Mouse (Mus musculus): ENCODE results near the gene Frmpd4. TPM values are rescaled to one million over a fixed set of nuclear protein-coding genes. Genes with fewer than 3 reads are reported as not detected.

Frmpd4 gene
- polyA plus RNA-seq (2014; fragmentation: Nextera tagmentation; extraction: Ambion mirVana), result 2.2 and 2.3 TPM in 2 replicates

- 79% methylated on average over 5 of the region's 5 CpGs for WGBS
- Histone ChIP-seq H3K27ac (no peak within 1 kb of the TSS), H3K27me3 (ENCODE audit: control insufficient read depth, insufficient read depth, low read length) (peaks cover under 1% of the 10 kb centered on the region; the same call in 1 of the 2 replicates), H3K4me1 (replicated peaks; ENCODE audit: control insufficient read depth, insufficient read depth, low read length) (no peaks in the 10 kb centered on the region), H3K9me3 (ENCODE audit: control insufficient read depth, low read length) (no peaks in the 10 kb centered on the region), H3K36me3 (replicated peaks; ENCODE audit: control insufficient read depth, insufficient read depth) (no peaks in the 10 kb centered on the region), H3K4me2 (replicated peaks) (no peak within 1 kb of the TSS), H3K4me3 (replicated peaks; ENCODE audit: low read length) (no peak within 1 kb of the TSS), H3K9ac (no peak within 1 kb of the TSS)
- DNase-seq (ENCODE audit: low spot score), result no peak
- ATAC-seq (ENCODE audit: low FRiP score), result no peak
Observed at GRCm38 (mm10) chrX:168577131-168577530, at the start of gene Frmpd4. Gene Frmpd4 (minus strand): TSS chrX:168577231.

- Histone ChIP-seq H3K27ac (no peak overlapping the region), H3K4me3 (replicated peaks; ENCODE audit: low read length) (no peak overlapping the region), H3K9ac (no peak overlapping the region), H3K9me3 (ENCODE audit: control insufficient read depth, low read length) (no peaks in the 10 kb centered on the region), H3K27me3 (ENCODE audit: control insufficient read depth, insufficient read depth, low read length) (peaks cover 21% of the 10 kb centered on the region; the same call in 1 of the 2 replicates), H3K4me1 (replicated peaks; ENCODE audit: control insufficient read depth, insufficient read depth, low read length) (no peaks in the 10 kb centered on the region), H3K4me2 (replicated peaks) (no peak overlapping the region), H3K36me3 (replicated peaks; ENCODE audit: control insufficient read depth, insufficient read depth) (no peaks in the 10 kb centered on the region)
- no peak for ATAC-seq (ENCODE audit: low FRiP score)
- 79% methylated on average over 5 of the region's 5 CpGs for WGBS
- DNase-seq (ENCODE audit: low spot score), result no peak
Observed at GRCm38 (mm10) chrX:168595193-168595592, 18.2 kb upstream of the Frmpd4 start.

GRCm38 (mm10) chrX:168584303-168584702 is 7.3 kb upstream of the Frmpd4 start:
- H3K9me3 ChIP-seq (ENCODE audit: control insufficient read depth, low read length), result no peaks in the 10 kb centered on the region
- DNase-seq (ENCODE audit: low spot score), result no peak
- H3K4me3 ChIP-seq (replicated peaks; ENCODE audit: low read length), result no peak overlapping the region
- H3K27ac ChIP-seq, result no peak overlapping the region
- no peaks in the 10 kb centered on the region for H3K36me3 ChIP-seq (replicated peaks; ENCODE audit: control insufficient read depth, insufficient read depth)
- no peak for ATAC-seq (ENCODE audit: low FRiP score)
- peaks cover 5% of the 10 kb centered on the region; the same call in 1 of the 2 replicates for H3K27me3 ChIP-seq (ENCODE audit: control insufficient read depth, insufficient read depth, low read length)
- H3K4me2 ChIP-seq (replicated peaks), result no peak overlapping the region
- no peak overlapping the region for H3K9ac ChIP-seq
- no peaks in the 10 kb centered on the region for H3K4me1 ChIP-seq (replicated peaks; ENCODE audit: control insufficient read depth, insufficient read depth, low read length)
- WGBS, result 73% methylated on average over 1 of the region's 1 CpGs

- Histone ChIP-seq H3K36me3 (replicated peaks; ENCODE audit: control insufficient read depth, insufficient read depth) (no peaks in the 10 kb centered on the region), H3K4me3 (replicated peaks; ENCODE audit: low read length) (no peak overlapping the region), H3K9ac (no peak overlapping the region), H3K4me2 (replicated peaks) (no peak overlapping the region), H3K27ac (no peak overlapping the region), H3K9me3 (ENCODE audit: control insufficient read depth, low read length) (no peaks in the 10 kb centered on the region), H3K27me3 (ENCODE audit: control insufficient read depth, insufficient read depth, low read length) (peaks cover 4% of the 10 kb centered on the region; the same call in 1 of the 2 replicates), H3K4me1 (replicated peaks; ENCODE audit: control insufficient read depth, insufficient read depth, low read length) (no peaks in the 10 kb centered on the region)
- DNase-seq (ENCODE audit: low spot score) (no peak), ATAC-seq (ENCODE audit: low FRiP score) (no peak)
- 69% methylated on average over 4 of the region's 4 CpGs for WGBS
Observed at GRCm38 (mm10) chrX:168571808-168572207, 5.2 kb downstream of the Frmpd4 start.

- Histone ChIP-seq H3K9ac (no peak overlapping the region), H3K27me3 (ENCODE audit: control insufficient read depth, insufficient read depth, low read length) (peaks cover 12% of the 10 kb centered on the region), H3K4me3 (replicated peaks; ENCODE audit: low read length) (no peak overlapping the region), H3K36me3 (replicated peaks; ENCODE audit: control insufficient read depth, insufficient read depth) (no peaks in the 10 kb centered on the region), H3K9me3 (ENCODE audit: control insufficient read depth, low read length) (no peaks in the 10 kb centered on the region), H3K27ac (no peak overlapping the region), H3K4me2 (replicated peaks) (no peak overlapping the region), H3K4me1 (replicated peaks; ENCODE audit: control insufficient read depth, insufficient read depth, low read length) (no peaks in the 10 kb centered on the region)
- WGBS, result 87% methylated on average over 5 of the region's 5 CpGs
- ATAC-seq (ENCODE audit: low FRiP score), result no peak
- DNase-seq (ENCODE audit: low spot score), result no peak
Observed at GRCm38 (mm10) chrX:168569231-168569630, 7.8 kb downstream of the Frmpd4 start.

- Histone ChIP-seq H3K4me1 (replicated peaks; ENCODE audit: control insufficient read depth, insufficient read depth, low read length) (no peaks in the 10 kb centered on the region), H3K36me3 (replicated peaks; ENCODE audit: control insufficient read depth, insufficient read depth) (no peaks in the 10 kb centered on the region), H3K4me2 (replicated peaks) (no peak overlapping the region), H3K4me3 (replicated peaks; ENCODE audit: low read length) (no peak overlapping the region), H3K9ac (no peak overlapping the region), H3K27me3 (ENCODE audit: control insufficient read depth, insufficient read depth, low read length) (no peaks in the 10 kb centered on the region), H3K27ac (no peak overlapping the region), H3K9me3 (ENCODE audit: control insufficient read depth, low read length) (0 out of 2 replicates have a peak, but pooled peaks cover 4% of the 10 kb centered on the region)
- no peak for DNase-seq (ENCODE audit: low spot score)
- WGBS, result 77% methylated on average over 1 of the region's 1 CpGs
- ATAC-seq (ENCODE audit: low FRiP score), result no peak
Observed at GRCm38 (mm10) chrX:168505254-168505653, 71.8 kb downstream of the Frmpd4 start.

- Histone ChIP-seq H3K4me1 (replicated peaks; ENCODE audit: control insufficient read depth, insufficient read depth, low read length) (no peaks in the 10 kb centered on the region), H3K9ac (no peak overlapping the region), H3K4me2 (replicated peaks) (no peak overlapping the region), H3K27ac (no peak overlapping the region), H3K27me3 (ENCODE audit: control insufficient read depth, insufficient read depth, low read length) (peaks cover 15% of the 10 kb centered on the region; the same call in 1 of the 2 replicates), H3K9me3 (ENCODE audit: control insufficient read depth, low read length) (no peaks in the 10 kb centered on the region), H3K4me3 (replicated peaks; ENCODE audit: low read length) (no peak overlapping the region), H3K36me3 (replicated peaks; ENCODE audit: control insufficient read depth, insufficient read depth) (no peaks in the 10 kb centered on the region)
- DNase-seq (ENCODE audit: low spot score) (no peak), ATAC-seq (ENCODE audit: low FRiP score) (no peak)
- WGBS, result 88% methylated on average over 2 of the region's 2 CpGs
Observed at GRCm38 (mm10) chrX:168455233-168455632, 121.8 kb downstream of the Frmpd4 start.

GRCm38 (mm10) chrX:168431206-168431605 is 145.8 kb downstream of the Frmpd4 start:
- no peaks in the 10 kb centered on the region; the same call in 1 of the 2 replicates for H3K27me3 ChIP-seq (ENCODE audit: control insufficient read depth, insufficient read depth, low read length)
- no peak overlapping the region for H3K27ac ChIP-seq
- ATAC-seq (ENCODE audit: low FRiP score) (no peak), DNase-seq (ENCODE audit: low spot score) (no peak)
- H3K4me2 ChIP-seq (replicated peaks), result no peak overlapping the region
- H3K9me3 ChIP-seq (ENCODE audit: control insufficient read depth, low read length), result no peaks in the 10 kb centered on the region
- WGBS, result 92% methylated on average over 1 of the region's 1 CpGs
- no peaks in the 10 kb centered on the region for H3K4me1 ChIP-seq (replicated peaks; ENCODE audit: control insufficient read depth, insufficient read depth, low read length)
- H3K9ac ChIP-seq, result no peak overlapping the region
- no peak overlapping the region for H3K4me3 ChIP-seq (replicated peaks; ENCODE audit: low read length)
- no peaks in the 10 kb centered on the region for H3K36me3 ChIP-seq (replicated peaks; ENCODE audit: control insufficient read depth, insufficient read depth)

- Histone ChIP-seq H3K36me3 (replicated peaks; ENCODE audit: control insufficient read depth, insufficient read depth) (no peaks in the 10 kb centered on the region), H3K27me3 (ENCODE audit: control insufficient read depth, insufficient read depth, low read length) (no peaks in the 10 kb centered on the region; the same call in 1 of the 2 replicates), H3K27ac (no peak overlapping the region), H3K4me2 (replicated peaks) (no peak overlapping the region), H3K9ac (no peak overlapping the region), H3K4me1 (replicated peaks; ENCODE audit: control insufficient read depth, insufficient read depth, low read length) (no peaks in the 10 kb centered on the region), H3K4me3 (replicated peaks; ENCODE audit: low read length) (no peak overlapping the region), H3K9me3 (ENCODE audit: control insufficient read depth, low read length) (no peaks in the 10 kb centered on the region)
- no peak for ATAC-seq (ENCODE audit: low FRiP score)
- DNase-seq (ENCODE audit: low spot score), result no peak
- WGBS, result 93% methylated on average over 4 of the region's 4 CpGs
Observed at GRCm38 (mm10) chrX:168429814-168430213, 147.2 kb downstream of the Frmpd4 start.

GRCm38 (mm10) chrX:168415403-168415802 is 161.6 kb downstream of the Frmpd4 start:
- Histone ChIP-seq H3K27me3 (ENCODE audit: control insufficient read depth, insufficient read depth, low read length) (0 out of 2 replicates have a peak, but pooled peaks cover 5% of the 10 kb centered on the region), H3K27ac (no peak overlapping the region), H3K9me3 (ENCODE audit: control insufficient read depth, low read length) (no peaks in the 10 kb centered on the region), H3K4me1 (replicated peaks; ENCODE audit: control insufficient read depth, insufficient read depth, low read length) (no peaks in the 10 kb centered on the region), H3K36me3 (replicated peaks; ENCODE audit: control insufficient read depth, insufficient read depth) (no peaks in the 10 kb centered on the region), H3K9ac (no peak overlapping the region), H3K4me3 (replicated peaks; ENCODE audit: low read length) (no peak overlapping the region), H3K4me2 (replicated peaks) (no peak overlapping the region)
- 15% methylated on average over 3 of the region's 3 CpGs for WGBS
- DNase-seq (ENCODE audit: low spot score), result peak; percentile 65
- ATAC-seq (ENCODE audit: low FRiP score), result no peak

Measured in hindbrain, embryonic 14.5 days (tissue).